Mouse (Mus musculus) intestine, embryonic 14.5 days (tissue): Measurements from ENCODE around the gene Ppp3r1. TPM values are rescaled to one million over a fixed set of nuclear protein-coding genes. Genes with fewer than 3 reads are reported as not detected.

ENCODE experiments used
- ATAC-seq: fragments of 200-750 bp; cut with Nextera tagmentation; replicated peaks from 2 replicates; pipeline ENCODE4 v1.8.0; 2017; ENCODE audit warnings: low read depth, moderate number of reproducible peaks, moderate TSS enrichment, moderate library complexity; ENCODE audit not compliant: low FRiP score, low TSS enrichment
- DNase-seq: peaks from one replicate; pipeline ENCODE4 v3.0.0-alpha.2; 2018; ENCODE audit warnings: low spot score
- H3K27ac ChIP-seq: fragments of 300-500 bp; sonication (generic); 2 replicates; pipeline ENCODE4 v1.5.1; 2014; ENCODE audit warnings: low read depth, mild to moderate bottlenecking, control low read depth
- H3K27me3 ChIP-seq: fragments of 300-500 bp; sonication (generic); replicated peaks from 2 replicates; pipeline ENCODE4 v1.6.1; 2014; ENCODE audit warnings: low read length, control low read depth; ENCODE audit not compliant: control insufficient read depth, insufficient read depth
- H3K36me3 ChIP-seq: fragments of 300-500 bp; sonication (generic); 2 replicates; pipeline ENCODE4 v1.6.1; 2014; ENCODE audit warnings: low read length, control low read depth; ENCODE audit not compliant: control insufficient read depth, insufficient read depth
- H3K4me1 ChIP-seq: fragments of 300-500 bp; sonication (generic); replicated peaks from 2 replicates; pipeline ENCODE4 v1.6.1; 2014; ENCODE audit warnings: low read length, control low read depth, mixed read lengths; ENCODE audit not compliant: control insufficient read depth, insufficient read depth
- H3K4me2 ChIP-seq: fragments of 300-500 bp; sonication (generic); 2 replicates; pipeline ENCODE4 v1.6.1; 2014; ENCODE audit warnings: low read length
- H3K4me3 ChIP-seq: fragments of 300-500 bp; sonication (generic); 2 replicates; pipeline ENCODE4 v1.5.1; 2014; ENCODE audit warnings: low read depth, low read length, control low read depth, mixed read lengths
- H3K9ac ChIP-seq: fragments of 300-500 bp; sonication (generic); 2 replicates; pipeline ENCODE4 v1.6.1; 2014; ENCODE audit warnings: mild to moderate bottlenecking, low read length
- H3K9me3 ChIP-seq: fragments of 300-500 bp; sonication (generic); 2 replicates; pipeline ENCODE4 v1.6.1; 2016; ENCODE audit warnings: low read length, control low read depth; ENCODE audit not compliant: control insufficient read depth
- whole genome bisulfite sequencing: fragments of 180-500 bp; shearing (Covaris S2); extraction: QIAGEN DNeasy Blood & Tissue Kit; methylation state at CpG from one replicate; pipeline ENCODE4 v1.1.7; 2014; 5-methylcytosine and 5-hydroxymethylcytosine counted together
- polyA plus RNA-seq: library from polyadenylated mRNA; unstranded; fragments of >200 nt; fragmentation: Nextera tagmentation; extraction: Ambion mirVana; gene quantifications from 2 replicates; pipeline ENCODE4 v1.2.1, GENCODE M21; 2014

The Ppp3r1 gene
- polyA plus RNA-seq, 1 experiment from 2014 or later: 92.9 TPM

DNA sequence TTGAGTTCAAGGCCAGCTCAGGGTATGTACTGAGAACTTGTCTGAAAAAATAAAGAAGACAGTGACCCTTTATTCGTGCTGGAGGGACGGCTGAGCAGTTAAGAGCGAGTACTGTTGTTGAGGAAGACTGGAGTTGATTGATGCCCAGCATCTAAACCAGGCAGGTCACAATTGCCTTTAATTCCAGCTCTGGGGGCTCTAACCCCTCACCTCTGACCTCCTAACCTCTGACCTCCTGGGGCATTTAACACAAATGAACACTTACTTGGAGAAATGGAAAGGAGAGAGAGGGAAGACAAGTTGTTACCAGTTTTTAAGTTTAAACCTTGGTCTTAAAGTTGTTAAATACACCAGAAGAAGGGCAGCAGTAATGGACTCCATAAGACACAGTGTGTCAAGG is 29.7 kb downstream of the Ppp3r1 start:
- H3K9me3 ChIP-seq: no peaks in the 10 kb centered on the region
- WGBS: 72% methylated on average over 3 of the region's 3 CpGs
- no peak overlapping the region for H3K4me3 ChIP-seq
- H3K36me3 ChIP-seq: peaks cover 4% of the 10 kb centered on the region; the same call in 1 of the 2 replicates
- DNase-seq (no peak), ATAC-seq (no peak)
- no peaks in the 10 kb centered on the region for H3K27me3 ChIP-seq
- no peak overlapping the region for H3K4me2 ChIP-seq
- H3K9ac ChIP-seq: no peak overlapping the region
- H3K4me1 ChIP-seq: no peaks in the 10 kb centered on the region
- H3K27ac ChIP-seq: no peak overlapping the region

DNA sequence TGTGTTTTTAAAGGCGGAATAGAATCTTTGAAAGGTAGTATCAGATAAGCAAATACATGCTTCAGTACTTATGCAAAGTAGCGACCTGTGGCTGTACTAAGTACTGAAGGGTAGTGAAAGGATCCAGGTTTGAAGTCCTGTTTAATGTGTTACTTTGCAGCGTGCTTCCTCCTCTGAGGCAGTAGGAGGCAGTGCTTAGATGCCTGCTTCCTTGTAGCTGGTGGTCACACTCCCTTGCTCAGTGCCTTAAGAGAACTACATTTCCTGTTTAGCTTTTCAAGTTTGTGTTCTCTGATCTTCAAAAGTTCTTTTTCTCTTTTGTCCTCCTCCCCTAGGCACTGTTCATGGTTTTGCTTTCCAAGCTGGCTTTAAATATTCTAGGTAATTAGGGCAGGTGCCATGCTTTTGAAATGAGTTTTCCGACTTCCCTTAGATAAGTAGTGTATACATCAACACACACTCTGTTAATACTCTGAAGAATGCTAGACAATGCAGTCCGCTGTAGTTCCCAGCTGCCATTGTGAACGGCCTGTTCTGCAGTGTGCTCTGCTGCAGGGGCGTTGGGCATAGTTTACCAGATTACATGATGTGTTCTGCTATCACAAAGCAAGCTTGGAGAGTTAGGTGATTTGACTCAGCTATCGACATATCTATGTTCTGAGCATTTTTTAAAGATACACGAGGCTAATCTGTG is 33.2 kb downstream of the Ppp3r1 start:
- no peak overlapping the region for H3K4me3 ChIP-seq
- WGBS: 80% methylated on average over 9 of the region's 9 CpGs
- ATAC-seq (peak; percentile 50; the same call in 1 of the 2 replicates), DNase-seq (no peak)
- no peak overlapping the region for H3K9ac ChIP-seq
- H3K27ac ChIP-seq: no peak overlapping the region
- H3K4me1 ChIP-seq: no peaks in the 10 kb centered on the region
- H3K36me3 ChIP-seq: peaks cover 39% of the 10 kb centered on the region
- H3K9me3 ChIP-seq: no peaks in the 10 kb centered on the region
- H3K27me3 ChIP-seq: no peaks in the 10 kb centered on the region
- H3K4me2 ChIP-seq: no peak overlapping the region

GRCm38 (mm10) chr11:17199170-17199569 is 40.1 kb downstream of the Ppp3r1 start:
- Histone ChIP-seq H3K4me3 (no peak overlapping the region), H3K4me1 (no peaks in the 10 kb centered on the region), H3K27me3 (no peaks in the 10 kb centered on the region), H3K27ac (no peak overlapping the region), H3K4me2 (no peak overlapping the region), H3K9me3 (no peaks in the 10 kb centered on the region), H3K9ac (no peak overlapping the region), H3K36me3 (peaks cover 91% of the 10 kb centered on the region)
- ATAC-seq: no peak
- WGBS: 85% methylated on average over 5 of the region's 5 CpGs
- no peak for DNase-seq

DNA sequence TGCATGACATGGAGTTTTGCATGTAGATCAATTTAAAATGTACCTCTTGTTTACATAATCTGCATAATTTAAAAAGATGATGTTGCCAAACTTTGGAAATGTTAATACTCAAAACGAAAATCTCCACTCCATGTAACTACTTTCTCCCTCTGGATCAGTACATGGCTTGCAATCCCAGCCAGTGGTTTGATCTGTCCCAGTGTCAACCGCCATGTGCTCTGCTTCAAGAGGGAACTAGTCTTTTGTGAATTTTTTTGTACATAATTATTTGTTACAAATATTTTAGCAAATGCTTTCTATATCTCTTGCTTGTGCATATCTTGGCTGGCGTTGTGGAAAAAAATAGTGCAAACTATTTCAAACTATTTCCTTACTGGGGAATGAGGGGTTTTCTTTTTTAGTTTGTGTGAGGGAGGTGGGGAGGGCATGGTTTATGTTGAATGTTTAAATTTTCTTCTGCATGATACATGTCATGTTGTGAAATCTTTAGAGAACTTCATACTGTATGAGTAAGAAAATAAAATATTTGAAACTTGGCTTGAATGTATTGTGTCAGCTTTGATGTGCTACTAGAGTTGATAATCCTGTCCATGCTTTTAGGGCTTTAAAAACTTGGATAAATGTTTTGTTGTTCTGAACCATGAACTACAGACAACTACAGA is 40.9 kb downstream of the Ppp3r1 start:
- 90% methylated on average over 3 of the region's 3 CpGs for whole genome bisulfite sequencing
- H3K9me3 ChIP-seq: no peaks in the 10 kb centered on the region
- no peaks in the 10 kb centered on the region for H3K27me3 ChIP-seq
- ATAC-seq (no peak), DNase-seq (no peak)
- H3K4me2 ChIP-seq: no peak overlapping the region
- no peaks in the 10 kb centered on the region for H3K4me1 ChIP-seq
- H3K36me3 ChIP-seq: peaks cover 91% of the 10 kb centered on the region
- no peak overlapping the region for H3K4me3 ChIP-seq
- no peak overlapping the region for H3K9ac ChIP-seq
- no peak overlapping the region for H3K27ac ChIP-seq

DNA sequence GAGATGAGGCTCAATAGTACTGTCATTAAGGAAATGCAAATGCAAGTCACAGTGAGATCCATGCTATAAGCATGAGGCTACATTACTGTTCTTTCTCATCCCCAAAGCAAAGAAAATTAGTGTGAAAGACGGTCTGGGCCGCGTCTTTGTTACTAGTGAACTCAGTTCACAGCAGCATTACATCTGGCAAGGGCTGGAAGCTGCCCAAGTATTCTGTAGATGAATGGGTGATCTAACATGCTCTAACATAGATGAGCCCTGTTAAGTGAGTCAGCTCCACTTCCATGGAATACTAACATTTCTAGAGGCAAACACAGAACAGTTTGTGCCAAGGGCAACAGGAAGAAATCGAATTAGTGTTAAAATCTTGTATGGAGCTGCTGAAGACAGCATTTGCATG is 41.9 kb downstream of the Ppp3r1 start:
- no peak overlapping the region for H3K4me2 ChIP-seq
- H3K27ac ChIP-seq: no peak overlapping the region
- peaks cover 88% of the 10 kb centered on the region for H3K36me3 ChIP-seq
- ATAC-seq (no peak), DNase-seq (no peak)
- H3K4me3 ChIP-seq: no peak overlapping the region
- WGBS: 90% methylated on average over 4 of the region's 4 CpGs
- H3K27me3 ChIP-seq: no peaks in the 10 kb centered on the region
- no peaks in the 10 kb centered on the region for H3K9me3 ChIP-seq
- H3K4me1 ChIP-seq: no peaks in the 10 kb centered on the region
- no peak overlapping the region for H3K9ac ChIP-seq

DNA sequence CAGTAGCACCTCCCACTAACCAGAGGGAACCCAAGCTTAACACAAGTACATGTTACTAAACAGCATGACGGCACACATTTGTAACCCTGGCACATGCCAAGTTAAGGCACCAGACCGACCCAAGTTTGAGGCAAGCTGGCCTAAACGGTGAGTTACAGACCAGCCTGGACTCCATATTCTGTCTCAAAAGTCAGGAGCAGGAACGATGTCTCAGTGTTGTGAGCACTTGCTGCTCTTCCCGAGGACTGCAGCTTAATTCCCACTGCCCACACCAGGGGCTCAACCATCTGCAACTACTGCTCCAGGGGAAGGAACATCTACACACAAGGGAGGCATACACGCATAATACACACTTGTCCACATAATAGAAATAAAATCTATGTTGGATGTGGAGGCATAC is 43.4 kb downstream of the Ppp3r1 start:
- H3K4me1 ChIP-seq: no peaks in the 10 kb centered on the region
- H3K36me3 ChIP-seq: peaks cover 87% of the 10 kb centered on the region
- ATAC-seq (no peak), DNase-seq (no peak)
- no peaks in the 10 kb centered on the region for H3K27me3 ChIP-seq
- no peak overlapping the region for H3K9ac ChIP-seq
- no peaks in the 10 kb centered on the region for H3K9me3 ChIP-seq
- no peak overlapping the region for H3K4me2 ChIP-seq
- H3K27ac ChIP-seq: no peak overlapping the region
- 91% methylated on average over 6 of the region's 6 CpGs for WGBS
- H3K4me3 ChIP-seq: no peak overlapping the region

DNA sequence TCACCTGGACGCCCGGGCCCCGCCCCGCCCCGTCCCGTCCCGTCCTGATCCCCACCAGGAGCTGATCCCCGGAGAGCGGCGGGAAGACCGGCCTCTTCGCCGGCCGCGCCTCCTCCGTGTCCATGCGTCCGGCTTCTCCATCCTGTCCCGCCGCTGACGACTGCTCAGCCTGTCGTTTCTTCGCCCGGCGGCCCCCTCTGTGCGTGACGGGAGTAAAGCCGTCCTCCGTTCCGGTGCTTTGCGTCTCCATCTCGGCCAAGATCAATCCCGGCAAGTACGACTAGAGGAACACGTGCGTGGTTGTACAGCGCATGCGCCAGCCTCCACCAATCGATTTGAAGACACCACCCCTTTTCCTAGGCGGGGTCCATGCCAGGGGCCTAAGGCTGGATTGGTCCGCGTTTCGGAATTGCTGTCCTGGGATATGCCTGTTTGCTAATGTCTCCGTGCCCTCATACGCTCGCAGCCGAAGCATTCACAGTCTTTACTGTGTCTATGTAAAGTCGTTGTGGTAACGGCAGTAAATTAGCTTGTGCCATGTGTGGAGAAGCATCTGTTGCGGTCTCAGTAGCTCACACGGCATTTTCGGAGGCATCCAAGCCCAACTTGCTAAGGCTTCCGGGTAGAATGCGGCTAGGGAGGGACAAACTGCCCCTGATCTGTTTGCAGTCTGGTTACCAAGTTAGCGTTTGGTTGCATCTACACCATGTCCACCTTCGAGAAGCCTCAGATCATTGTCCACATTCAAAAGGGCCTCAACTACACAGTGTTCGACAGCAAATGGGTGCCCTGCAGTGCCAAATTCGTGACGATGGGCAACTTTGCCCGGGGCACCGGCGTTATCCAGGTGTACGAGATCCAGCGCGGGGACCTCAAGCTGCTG is 52.4 kb downstream of the Ppp3r1 start, which contains the start of gene Pno1:
TSS of gene Pno1 (minus strand) at position 311 of the 883 bp plus-strand sequence.
- peak; percentile 98 for ATAC-seq
- Histone ChIP-seq H3K27me3 (no peaks in the 10 kb centered on the region), H3K27ac (peak within 1 kb of the TSS; percentile 90), H3K4me3 (peak within 1 kb of the TSS; percentile 96), H3K4me2 (peak within 1 kb of the TSS; percentile 89), H3K9me3 (no peaks in the 10 kb centered on the region), H3K9ac (peak within 1 kb of the TSS; percentile 90), H3K4me1 (peaks cover 20% of the 10 kb centered on the region), H3K36me3 (peaks cover 28% of the 10 kb centered on the region)
- under 1% methylated on average over 65 of the region's 65 CpGs for WGBS
- peak; percentile 98 for DNase-seq

DNA sequence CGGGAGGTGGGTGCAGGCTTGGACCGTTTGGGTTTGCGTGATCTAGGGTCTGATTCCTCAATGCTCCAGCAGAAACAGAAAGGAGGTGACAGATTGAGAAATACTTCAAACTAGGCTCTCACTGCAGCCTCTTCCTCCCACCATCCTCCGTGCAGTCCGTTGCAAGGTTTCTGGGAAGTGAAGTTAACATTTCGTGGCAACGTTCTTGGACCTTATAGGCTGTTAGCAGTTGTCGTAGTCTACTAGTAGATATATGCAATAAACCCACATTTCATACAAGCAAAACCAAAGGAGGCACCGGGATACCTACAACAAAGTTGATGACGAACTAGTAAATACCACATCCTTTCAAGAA is 53.1 kb downstream of the Ppp3r1 start:
- WGBS: 2% methylated on average over 10 of the region's 10 CpGs
- no peak for ATAC-seq
- Histone ChIP-seq H3K9ac (peak overlapping the region; percentile 90), H3K4me3 (peak overlapping the region; percentile 96), H3K36me3 (peaks cover 22% of the 10 kb centered on the region), H3K4me2 (peak overlapping the region; percentile 89), H3K9me3 (no peaks in the 10 kb centered on the region), H3K4me1 (peaks cover 20% of the 10 kb centered on the region), H3K27me3 (no peaks in the 10 kb centered on the region), H3K27ac (peak overlapping the region; percentile 90; the same call in 1 of the 2 replicates)
- no peak for DNase-seq
